ENCODE assay signal across 20 mouse cellular contexts in genomic region chr4:135726416-135726815, GRCm38 (mm10). TPM values are rescaled to one million over a fixed set of nuclear protein-coding genes. Genes with fewer than 3 reads are reported as not detected.
DNase-seq lines count a peak whose midpoint lies in the region; ATAC-seq and TF ChIP-seq lines count a peak whose summit lies in the region.
"Had no signal": no experiment of that assay in that cellular context is flagged by ENCODE, and none has a peak within 500 bp of the region (broad histone marks: within the 10 kb centered on the region; RNA-seq: fewer than 3 reads in every experiment).

No protein-coding gene starts in this region.

- TF ChIP-seq EP300 in heart, adult 2 months (IDR thresholded peaks at IDR 0.05; ENCODE audit: insufficient read depth, low read depth, low read length), result no peak

- H3K4me1 ChIP-seq in heart, adult 2 months (ENCODE audit: control insufficient read depth, insufficient read depth, low read length), result no peaks in the 10 kb centered on the region
- H3K4me1 ChIP-seq in heart, embryonic 12.5 days (replicated peaks), result peaks cover 21% of the 10 kb centered on the region
- H3K4me1 ChIP-seq in intestine, embryonic 15.5 days (replicated peaks), result peaks cover 27% of the 10 kb centered on the region
- H3K4me1 ChIP-seq: embryonic facial prominence, embryonic 12.5 days had no signal

- H3K36me3 ChIP-seq in heart, adult 2 months (ENCODE audit: control insufficient read depth, insufficient read depth, low read length), result no peaks in the 10 kb centered on the region
- H3K36me3 ChIP-seq in heart, embryonic 12.5 days, result no peaks in the 10 kb centered on the region
- H3K36me3 ChIP-seq in intestine, embryonic 15.5 days, result no peaks in the 10 kb centered on the region
- H3K36me3 ChIP-seq: embryonic facial prominence, embryonic 12.5 days; limb, embryonic 13.5 days had no signal

- H3K4me2 ChIP-seq in heart, embryonic 12.5 days, result no peak overlapping the region
- peak overlapping the region; percentile 58; the same call in 1 of the 2 replicates for H3K4me2 ChIP-seq in intestine, embryonic 15.5 days (replicated peaks)
- H3K4me2 ChIP-seq: embryonic facial prominence, embryonic 12.5 days; limb, embryonic 13.5 days had no signal

- ATAC-seq in heart, embryonic 12.5 days (ENCODE audit: insufficient number of reproducible peaks, low FRiP score), result no peak
- ATAC-seq in intestine, embryonic 15.5 days, result no peak
- no peak for ATAC-seq in frontal cortex, adult (ENCODE audit: low TSS enrichment)
- ATAC-seq: hindbrain, embryonic 16.5 days had no signal

- H3K4me3 ChIP-seq in heart, adult 2 months, result no peak overlapping the region
- H3K4me3 ChIP-seq in heart, embryonic 12.5 days, result no peak overlapping the region
- no peak overlapping the region for H3K4me3 ChIP-seq in intestine, embryonic 15.5 days (replicated peaks)
- H3K4me3 ChIP-seq: embryonic facial prominence, embryonic 12.5 days; limb, embryonic 13.5 days had no signal

- H3K27ac ChIP-seq in heart, adult 2 months, result no peak overlapping the region
- H3K27ac ChIP-seq in heart, embryonic 12.5 days (ENCODE audit: poor library complexity, severe bottlenecking), result no peak overlapping the region
- H3K27ac ChIP-seq in intestine, embryonic 15.5 days, result peak overlapping the region; percentile 81
- H3K27ac ChIP-seq: embryonic facial prominence, embryonic 12.5 days; limb, embryonic 13.5 days had no signal

- no peaks in the 10 kb centered on the region for H3K79me2 ChIP-seq in heart, adult 2 months (replicated peaks; ENCODE audit: control insufficient read depth, insufficient read depth, low read length)

- H3K9ac ChIP-seq in heart, adult 2 months (ENCODE audit: low read depth, low read length), result no peak overlapping the region
- H3K9ac ChIP-seq in heart, embryonic 12.5 days, result no peak overlapping the region
- H3K9ac ChIP-seq in intestine, embryonic 15.5 days, result no peak overlapping the region
- H3K9ac ChIP-seq: embryonic facial prominence, embryonic 12.5 days; limb, embryonic 13.5 days had no signal

- no peaks in the 10 kb centered on the region for H3K27me3 ChIP-seq in heart, adult 2 months (ENCODE audit: control insufficient read depth, insufficient read depth, low read length)
- peaks cover 20% of the 10 kb centered on the region for H3K27me3 ChIP-seq in heart, embryonic 12.5 days (replicated peaks)
- H3K27me3 ChIP-seq in intestine, embryonic 15.5 days (replicated peaks), result no peaks in the 10 kb centered on the region
- H3K27me3 ChIP-seq: embryonic facial prominence, embryonic 12.5 days; limb, embryonic 13.5 days had no signal

- H3K9me3 ChIP-seq in heart, embryonic 12.5 days (replicated peaks), result peaks cover 12% of the 10 kb centered on the region; the same call in 1 of the 2 replicates
- H3K9me3 ChIP-seq in intestine, embryonic 15.5 days, result no peaks in the 10 kb centered on the region

- 45% methylated on average over 11 of the region's 11 CpGs for WGBS in heart, adult 2 months
- 73% methylated on average over 11 of the region's 11 CpGs for WGBS in heart, embryonic 12.5 days
- 57% methylated on average over 11 of the region's 11 CpGs for whole genome bisulfite sequencing in intestine, embryonic 15.5 days

- DNase-seq in cerebellum, adult 9-11 months, result peak; percentile 17
- DNase-seq in cerebellum, adult 11 months, result no peak
- DNase-seq in heart, adult 2 months, result peak in 1 of 2 experiments; percentile 29
- peak; percentile 8 to 21 for DNase-seq in kidney, postnatal 36 days
- no peak for DNase-seq in kidney, postnatal 10 days
- DNase-seq: adrenal gland, postnatal 10 days; gastrocnemius, postnatal 36 days; lung, postnatal 10 days; spleen, adult 18-20 months; thymus, adult 2 months had no signal

- intact Hi-C loops in heart, adult 2 months (cut with DNase I), result no loop called here

- no peak for TF ChIP-seq POLR2A in heart, adult 2 months (IDR thresholded peaks at IDR 0.05; ENCODE audit: insufficient read depth, low read depth, low read length)

- TF ChIP-seq CTCF in heart, adult 2 months (IDR thresholded peaks at IDR 0.05), result 0 out of 2 replicates have a peak, but pooled peaks have one; percentile 5

RNA-seq across cellular contexts. Expression of gene Il22ra1, which starts 1.6 kb away (rescaled TPM):
- under 1 TPM; 0.30 to 0.42 TPM for total RNA-seq in heart, adult 2 months (2021)
- 0.15 and 0.23 TPM in 2 replicates for polyA plus RNA-seq in heart, adult 2 months (2012; rRNA removed)
- polyA plus RNA-seq in heart, embryonic 12.5 days (2016; fragmentation: Nextera tagmentation; extraction: Ambion mirVana), result not detected in 2 replicates
- polyA plus RNA-seq in intestine, embryonic 15.5 days (2015; fragmentation: Nextera tagmentation; extraction: Ambion mirVana), result 4.7 and 6.5 TPM in 2 replicates
- total RNA-seq: common myeloid progenitor, adult 5-6 weeks; gastrocnemius, postnatal 36 days; megakaryocyte-erythroid progenitor cell, adult 5-6 weeks had no signal
- polyA plus RNA-seq: embryonic facial prominence, embryonic 12.5 days; heart, postnatal 0 days; hindbrain, embryonic 16.5 days; limb, embryonic 13.5 days; neural tube, embryonic 11.5 days had no signal

RNA-seq across cellular contexts. Expression of gene Myom3, which starts 33.1 kb away (rescaled TPM):
- total RNA-seq in heart, adult 2 months (2021), result 1 to 10 TPM in 1 of 2 experiments, under 1 TPM in 1; 0.61 to 1.5 TPM
- 1.4 and 1.6 TPM in 2 replicates for polyA plus RNA-seq in heart, adult 2 months (2012; rRNA removed)
- polyA plus RNA-seq in heart, embryonic 12.5 days (2016; fragmentation: Nextera tagmentation; extraction: Ambion mirVana), result 0.08 and 0.17 TPM in 2 replicates
- polyA plus RNA-seq in intestine, embryonic 15.5 days (2015; fragmentation: Nextera tagmentation; extraction: Ambion mirVana), result 1.1 TPM in 2 replicates
- total RNA-seq: common myeloid progenitor, adult 5-6 weeks; megakaryocyte-erythroid progenitor cell, adult 5-6 weeks had no signal

RNA-seq across cellular contexts. Expression of gene Ifnlr1, which starts 40.3 kb away (rescaled TPM):
- total RNA-seq in heart, adult 2 months (2021), result 1 to 10 TPM; 1.8 to 3.2 TPM
- polyA plus RNA-seq in heart, adult 2 months (2012; rRNA removed), result 2.0 and 2.8 TPM in 2 replicates
- 0.28 and 0.69 TPM in 2 replicates for polyA plus RNA-seq in heart, embryonic 12.5 days (2016; fragmentation: Nextera tagmentation; extraction: Ambion mirVana)
- 3.6 and 4.2 TPM in 2 replicates for polyA plus RNA-seq in intestine, embryonic 15.5 days (2015; fragmentation: Nextera tagmentation; extraction: Ambion mirVana)
- total RNA-seq: common myeloid progenitor, adult 5-6 weeks had no signal

Comparison
In these comparisons a context has a peak if more than half of its experiments do, and no peak if none do; other contexts are left out.
1. DNase-seq: peak in cerebellum, adult 9-11 months (single experiment) and kidney, postnatal 36 days (2 of 2); none in cerebellum, adult 11 months (single experiment) and kidney, postnatal 10 days (single experiment).